Mouse (Mus musculus) limb, embryonic 12.5 days (tissue): ENCODE data around the gene Polr2m. TPM values are rescaled to one million over a fixed set of nuclear protein-coding genes. Genes with fewer than 3 reads are reported as not detected.
A peak's percentile ranks its signal among the peaks of the same experiment; 100 is the strongest.

Experiments
- ATAC-seq: fragments of 200-750 bp; cut with Nextera tagmentation; 2 replicates; pipeline ENCODE4 v1.8.0; 2017; ENCODE audit warnings: low read depth, moderate TSS enrichment; ENCODE audit not compliant: insufficient number of reproducible peaks, insufficient read depth, low FRiP score, low TSS enrichment
- H3K27ac ChIP-seq: fragments of 300-500 bp; sonication (generic); 2 replicates; pipeline ENCODE4 v1.5.1; 2016; ENCODE audit warnings: mild to moderate bottlenecking, moderate library complexity
- H3K27me3 ChIP-seq: fragments of 300-500 bp; sonication (generic); 2 replicates; pipeline ENCODE4 v1.6.1; 2016; ENCODE audit warnings: mild to moderate bottlenecking, moderate library complexity
- H3K36me3 ChIP-seq: fragments of 300-500 bp; sonication (generic); 2 replicates; pipeline ENCODE4 v1.6.1; 2016; ENCODE audit warnings: mild to moderate bottlenecking, moderate library complexity
- H3K4me1 ChIP-seq: fragments of 300-500 bp; sonication (generic); replicated peaks from 2 replicates; pipeline ENCODE4 v1.6.1; 2016
- H3K4me2 ChIP-seq: fragments of 300-500 bp; sonication (generic); 2 replicates; pipeline ENCODE4 v1.6.1; 2016; ENCODE audit warnings: mild to moderate bottlenecking, moderate library complexity
- H3K4me3 ChIP-seq: fragments of 300-500 bp; sonication (generic); replicated peaks from 2 replicates; pipeline ENCODE4 v1.5.1; 2016; ENCODE audit warnings: mild to moderate bottlenecking
- H3K9ac ChIP-seq: fragments of 300-500 bp; sonication (generic); replicated peaks from 2 replicates; pipeline ENCODE4 v1.6.1; 2016; ENCODE audit warnings: mild to moderate bottlenecking, moderate library complexity
- H3K9me3 ChIP-seq: fragments of 300-500 bp; sonication (generic); 2 replicates; pipeline ENCODE4 v1.6.1; 2016; ENCODE audit warnings: mild to moderate bottlenecking, moderate library complexity
- WGBS: fragments of 180-500 bp; shearing (Covaris S2); methylation state at CpG from one replicate; pipeline ENCODE4 v1.1.7; 2016; 5-methylcytosine and 5-hydroxymethylcytosine counted together
- polyA plus RNA-seq: library from polyadenylated mRNA; unstranded; fragments of >200 nt; fragmentation: Nextera tagmentation; extraction: Ambion mirVana; gene quantifications from 2 replicates; pipeline ENCODE4 v1.2.1, GENCODE M21; 2016

Gene Polr2m
- polyA plus RNA-seq: 610 and 611 TPM in 2 replicates

GRCm38 (mm10) chr9:71485475-71486094, at the start of gene Polr2m:
Polr2m (minus strand) TSS chr9:71485935.
- WGBS: under 1% methylated on average over 70 of the region's 70 CpGs
- Histone ChIP-seq H3K27ac (peak within 1 kb of the TSS; percentile 96), H3K4me1 (peaks cover 19% of the 10 kb centered on the region), H3K4me2 (peak within 1 kb of the TSS; percentile 76), H3K36me3 (peaks cover 30% of the 10 kb centered on the region), H3K9me3 (no peaks in the 10 kb centered on the region), H3K9ac (peak within 1 kb of the TSS; percentile 99), H3K27me3 (0 out of 2 replicates have a peak, but pooled peaks cover 6% of the 10 kb centered on the region), H3K4me3 (peak within 1 kb of the TSS; percentile 94)
- peak; percentile 94 for ATAC-seq

- no peak overlapping the region for H3K9ac ChIP-seq
- H3K36me3 ChIP-seq: no peaks in the 10 kb centered on the region
- 91% methylated on average over 2 of the region's 2 CpGs for WGBS
- no peaks in the 10 kb centered on the region for H3K9me3 ChIP-seq
- H3K27me3 ChIP-seq: 0 out of 2 replicates have a peak, but pooled peaks cover 13% of the 10 kb centered on the region
- no peak overlapping the region for H3K27ac ChIP-seq
- H3K4me1 ChIP-seq: 0 out of 2 replicates have a peak, but pooled peaks cover 5% of the 10 kb centered on the region
- no peak for ATAC-seq
- no peak overlapping the region for H3K4me2 ChIP-seq
- H3K4me3 ChIP-seq: no peak overlapping the region
Measured at GRCm38 (mm10) chr9:71535036-71535435, 49.3 kb upstream of the Polr2m start.

- H3K9me3 ChIP-seq: no peaks in the 10 kb centered on the region
- no peak overlapping the region for H3K4me2 ChIP-seq
- ATAC-seq: no peak
- H3K4me3 ChIP-seq: no peak overlapping the region
- H3K27me3 ChIP-seq: peaks cover 16% of the 10 kb centered on the region; the same call in 1 of the 2 replicates
- no peaks in the 10 kb centered on the region for H3K36me3 ChIP-seq
- 66% methylated on average over 2 of the region's 2 CpGs for WGBS
- H3K4me1 ChIP-seq: peaks cover 13% of the 10 kb centered on the region
- no peak overlapping the region for H3K9ac ChIP-seq
- no peak overlapping the region for H3K27ac ChIP-seq
Measured at GRCm38 (mm10) chr9:71529960-71530359, 44.2 kb upstream of the Polr2m start.

GRCm38 (mm10) chr9:71527438-71527837, 41.7 kb upstream of the Polr2m start:
- H3K27ac ChIP-seq: no peak overlapping the region
- H3K4me1 ChIP-seq: peaks cover 18% of the 10 kb centered on the region
- peaks cover 38% of the 10 kb centered on the region for H3K27me3 ChIP-seq
- H3K4me2 ChIP-seq: no peak overlapping the region
- H3K36me3 ChIP-seq: no peaks in the 10 kb centered on the region
- no peak for ATAC-seq
- H3K9me3 ChIP-seq: no peaks in the 10 kb centered on the region
- WGBS: 9% methylated on average over 9 of the region's 9 CpGs
- no peak overlapping the region for H3K9ac ChIP-seq
- no peak overlapping the region for H3K4me3 ChIP-seq

- ATAC-seq: no peak
- H3K36me3 ChIP-seq: no peaks in the 10 kb centered on the region
- peaks cover 55% of the 10 kb centered on the region for H3K27me3 ChIP-seq
- H3K4me1 ChIP-seq: peaks cover 12% of the 10 kb centered on the region
- H3K27ac ChIP-seq: no peak overlapping the region
- H3K4me2 ChIP-seq: no peak overlapping the region
- H3K9me3 ChIP-seq: no peaks in the 10 kb centered on the region
- H3K4me3 ChIP-seq: no peak overlapping the region
- 79% methylated on average over 4 of the region's 4 CpGs for WGBS
- no peak overlapping the region for H3K9ac ChIP-seq
Measured at GRCm38 (mm10) chr9:71523901-71524300, 38.2 kb upstream of the Polr2m start.

- WGBS: 61% methylated on average over 3 of the region's 3 CpGs
- no peak overlapping the region for H3K4me2 ChIP-seq
- H3K36me3 ChIP-seq: no peaks in the 10 kb centered on the region
- no peak overlapping the region for H3K9ac ChIP-seq
- no peak overlapping the region for H3K27ac ChIP-seq
- H3K27me3 ChIP-seq: peaks cover 51% of the 10 kb centered on the region
- H3K4me3 ChIP-seq: no peak overlapping the region
- ATAC-seq: no peak
- H3K9me3 ChIP-seq: 0 out of 2 replicates have a peak, but pooled peaks cover 3% of the 10 kb centered on the region
- peaks cover 4% of the 10 kb centered on the region; the same call in 1 of the 2 replicates for H3K4me1 ChIP-seq
Measured at GRCm38 (mm10) chr9:71519836-71520235, 34.1 kb upstream of the Polr2m start.

- Histone ChIP-seq H3K9ac (no peak overlapping the region), H3K27ac (no peak overlapping the region), H3K27me3 (peaks cover 27% of the 10 kb centered on the region), H3K36me3 (no peaks in the 10 kb centered on the region), H3K4me3 (no peak overlapping the region), H3K4me2 (no peak overlapping the region), H3K9me3 (peaks cover 3% of the 10 kb centered on the region; the same call in 1 of the 2 replicates), H3K4me1 (peaks cover 17% of the 10 kb centered on the region)
- no peak for ATAC-seq
- 94% methylated on average over 4 of the region's 4 CpGs for WGBS
Measured at GRCm38 (mm10) chr9:71517487-71517886, 31.8 kb upstream of the Polr2m start.

- 87% methylated on average over 4 of the region's 4 CpGs for WGBS
- no peak overlapping the region for H3K9ac ChIP-seq
- H3K27ac ChIP-seq: no peak overlapping the region
- no peak for ATAC-seq
- peaks cover 31% of the 10 kb centered on the region for H3K27me3 ChIP-seq
- H3K4me3 ChIP-seq: no peak overlapping the region
- H3K36me3 ChIP-seq: no peaks in the 10 kb centered on the region
- no peak overlapping the region for H3K4me2 ChIP-seq
- H3K4me1 ChIP-seq: peaks cover 25% of the 10 kb centered on the region
- peaks cover 3% of the 10 kb centered on the region; the same call in 1 of the 2 replicates for H3K9me3 ChIP-seq
Measured at GRCm38 (mm10) chr9:71515862-71516261, 30.1 kb upstream of the Polr2m start.

- H3K9me3 ChIP-seq: peaks cover 3% of the 10 kb centered on the region; the same call in 1 of the 2 replicates
- ATAC-seq: no peak
- H3K36me3 ChIP-seq: no peaks in the 10 kb centered on the region
- no peak overlapping the region for H3K9ac ChIP-seq
- WGBS: 22% methylated on average over 4 of the region's 4 CpGs
- H3K27ac ChIP-seq: no peak overlapping the region
- H3K4me1 ChIP-seq: peaks cover 25% of the 10 kb centered on the region
- no peak overlapping the region for H3K4me3 ChIP-seq
- no peak overlapping the region for H3K4me2 ChIP-seq
- peaks cover 37% of the 10 kb centered on the region for H3K27me3 ChIP-seq
Measured at GRCm38 (mm10) chr9:71513566-71513965, 27.8 kb upstream of the Polr2m start.

GRCm38 (mm10) chr9:71512899-71513298, 27.2 kb upstream of the Polr2m start:
- peaks cover 25% of the 10 kb centered on the region for H3K4me1 ChIP-seq
- WGBS: 23% methylated on average over 10 of the region's 10 CpGs
- H3K9me3 ChIP-seq: peaks cover 3% of the 10 kb centered on the region; the same call in 1 of the 2 replicates
- H3K36me3 ChIP-seq: no peaks in the 10 kb centered on the region
- peaks cover 37% of the 10 kb centered on the region for H3K27me3 ChIP-seq
- 0 out of 2 replicates have a peak overlapping the region, but pooled peaks have one; percentile 17 for H3K4me2 ChIP-seq
- peak; percentile 38; the same call in 1 of the 2 replicates for ATAC-seq
- 0 out of 2 replicates have a peak overlapping the region, but pooled peaks have one; percentile 29 for H3K27ac ChIP-seq
- H3K4me3 ChIP-seq: no peak overlapping the region
- H3K9ac ChIP-seq: no peak overlapping the region

- 23% methylated on average over 10 of the region's 10 CpGs for WGBS
- Histone ChIP-seq H3K9ac (no peak overlapping the region), H3K4me1 (peaks cover 46% of the 10 kb centered on the region), H3K36me3 (no peaks in the 10 kb centered on the region), H3K27me3 (peaks cover 3% of the 10 kb centered on the region), H3K4me3 (no peak overlapping the region), H3K9me3 (peaks cover 7% of the 10 kb centered on the region; the same call in 1 of the 2 replicates), H3K27ac (0 out of 2 replicates have a peak overlapping the region, but pooled peaks have one; percentile 53), H3K4me2 (no peak overlapping the region)
- peak; percentile 49; the same call in 1 of the 2 replicates for ATAC-seq
Measured at GRCm38 (mm10) chr9:71498391-71499182, 12.9 kb upstream of the Polr2m start.
